ENCODE assay signal across 9 mouse cellular contexts in genomic region chr10:126987183-126988118, GRCm38 (mm10). TPM values are rescaled to one million over a fixed set of nuclear protein-coding genes. Genes with fewer than 3 reads are reported as not detected.
A peak's percentile ranks its signal among the peaks of the same experiment; 100 is the strongest.
DNase-seq lines count a peak whose midpoint lies in the region; ATAC-seq and TF ChIP-seq lines count a peak whose summit lies in the region.
"Had no signal": no experiment of that assay in that cellular context is flagged by ENCODE, and none has a peak within 500 bp of the region (broad histone marks: within the 10 kb centered on the region; RNA-seq: fewer than 3 reads in every experiment).

No protein-coding gene starts in this region.

- H3K4me2 ChIP-seq in forebrain, postnatal 0 days (ENCODE audit: low read depth), result no peak overlapping the region
- H3K4me2 ChIP-seq in lung, embryonic 16.5 days (ENCODE audit: low read depth, low read length), result peak overlapping the region; percentile 45
- 0 out of 2 replicates have a peak overlapping the region, but pooled peaks have one; percentile 7 for H3K4me2 ChIP-seq in hindbrain, embryonic 14.5 days (replicated peaks)
- H3K4me2 ChIP-seq in neural tube, embryonic 15.5 days, result peak overlapping the region; percentile 1; the same call in 1 of the 2 replicates

- TF ChIP-seq CTCF in forebrain, postnatal 0 days (IDR thresholded peaks at IDR 0.05; ENCODE audit: low read depth), result no peak

- intact Hi-C loops in left cerebral cortex, postnatal 36 days (cut with DNase I), result no loop called here

- H3K27me3 ChIP-seq in forebrain, embryonic 10.5 days (ENCODE audit: poor library complexity, severe bottlenecking), result no peaks in the 10 kb centered on the region
- no peaks in the 10 kb centered on the region for H3K27me3 ChIP-seq in forebrain, postnatal 0 days (ENCODE audit: insufficient read depth, low read length)
- H3K27me3 ChIP-seq in lung, embryonic 16.5 days (ENCODE audit: control insufficient read depth, insufficient read depth, low read depth, low read length), result no peaks in the 10 kb centered on the region
- H3K27me3 ChIP-seq in hindbrain, embryonic 14.5 days (ENCODE audit: control insufficient read depth, insufficient read depth, low read length), result no peaks in the 10 kb centered on the region
- H3K27me3 ChIP-seq in neural tube, embryonic 15.5 days (replicated peaks), result no peaks in the 10 kb centered on the region
- H3K27me3 ChIP-seq: CH12.LX had no signal

- H3K9ac ChIP-seq in forebrain, postnatal 0 days, result no peak overlapping the region
- H3K9ac ChIP-seq in lung, embryonic 16.5 days (ENCODE audit: low read length), result peak overlapping the region; percentile 17
- H3K9ac ChIP-seq in hindbrain, embryonic 14.5 days, result no peak overlapping the region; the same call in 1 of the 2 replicates
- H3K9ac ChIP-seq in neural tube, embryonic 15.5 days (replicated peaks), result no peak overlapping the region

- no peak overlapping the region for H3K4me3 ChIP-seq in forebrain, embryonic 10.5 days
- no peak overlapping the region for H3K4me3 ChIP-seq in forebrain, postnatal 0 days (ENCODE audit: low read depth, low read length)
- H3K4me3 ChIP-seq in lung, embryonic 16.5 days (ENCODE audit: low read length), result peak overlapping the region; percentile 12; the same call in 1 of the 2 replicates
- H3K4me3 ChIP-seq in hindbrain, embryonic 14.5 days (replicated peaks; ENCODE audit: low read length), result no peak overlapping the region
- no peak overlapping the region for H3K4me3 ChIP-seq in neural tube, embryonic 15.5 days (replicated peaks)

- 0 out of 2 replicates have a peak overlapping the region, but pooled peaks have one; percentile 62 for H3K27ac ChIP-seq in forebrain, embryonic 10.5 days
- H3K27ac ChIP-seq in forebrain, postnatal 0 days (ENCODE audit: low read depth, low read length), result no peak overlapping the region
- H3K27ac ChIP-seq in lung, embryonic 16.5 days (ENCODE audit: low read length), result peak overlapping the region; percentile 92
- H3K27ac ChIP-seq in hindbrain, embryonic 14.5 days, result peak overlapping the region; percentile 51; the same call in 1 of the 2 replicates
- H3K27ac ChIP-seq in neural tube, embryonic 15.5 days (replicated peaks), result peak overlapping the region; percentile 74

- ATAC-seq in forebrain, postnatal 0 days, result no peak
- ATAC-seq in lung, embryonic 16.5 days (ENCODE audit: low read depth), result no peak
- ATAC-seq in hindbrain, embryonic 14.5 days (ENCODE audit: low FRiP score), result no peak
- ATAC-seq in neural tube, embryonic 15.5 days (ENCODE audit: low FRiP score), result no peak

- H3K4me1 ChIP-seq in forebrain, embryonic 10.5 days, result peaks cover 81% of the 10 kb centered on the region
- H3K4me1 ChIP-seq in forebrain, postnatal 0 days (ENCODE audit: insufficient read depth), result peaks cover 30% of the 10 kb centered on the region
- H3K4me1 ChIP-seq in lung, embryonic 16.5 days (replicated peaks; ENCODE audit: control insufficient read depth, insufficient read depth, low read length), result peaks cover 76% of the 10 kb centered on the region
- peaks cover 58% of the 10 kb centered on the region for H3K4me1 ChIP-seq in hindbrain, embryonic 14.5 days (replicated peaks; ENCODE audit: control insufficient read depth, insufficient read depth, low read length)
- H3K4me1 ChIP-seq in neural tube, embryonic 15.5 days, result peaks cover 90% of the 10 kb centered on the region

- H3K36me3 ChIP-seq in forebrain, embryonic 10.5 days (replicated peaks), result peaks cover 56% of the 10 kb centered on the region
- 0 out of 2 replicates have a peak, but pooled peaks cover 8% of the 10 kb centered on the region for H3K36me3 ChIP-seq in forebrain, postnatal 0 days (ENCODE audit: insufficient read depth)
- H3K36me3 ChIP-seq in lung, embryonic 16.5 days (ENCODE audit: control insufficient read depth, insufficient read depth, low read length), result peaks cover 6% of the 10 kb centered on the region
- peaks cover 8% of the 10 kb centered on the region for H3K36me3 ChIP-seq in hindbrain, embryonic 14.5 days (replicated peaks; ENCODE audit: control insufficient read depth, insufficient read depth)
- peaks cover 3% of the 10 kb centered on the region; the same call in 1 of the 2 replicates for H3K36me3 ChIP-seq in neural tube, embryonic 15.5 days

- H3K9me3 ChIP-seq in forebrain, embryonic 10.5 days, result no peaks in the 10 kb centered on the region
- no peaks in the 10 kb centered on the region for H3K9me3 ChIP-seq in forebrain, postnatal 0 days (ENCODE audit: low read length)
- H3K9me3 ChIP-seq in lung, embryonic 16.5 days (ENCODE audit: control insufficient read depth, low read length), result no peaks in the 10 kb centered on the region
- no peaks in the 10 kb centered on the region for H3K9me3 ChIP-seq in hindbrain, embryonic 14.5 days (ENCODE audit: control insufficient read depth, low read length)
- H3K9me3 ChIP-seq in neural tube, embryonic 15.5 days (replicated peaks), result no peaks in the 10 kb centered on the region

- DNase-seq in forebrain, embryonic 10.5 days (ENCODE audit: extremely low spot score, low spot score), result no peak
- DNase-seq in forebrain, postnatal 0 days, result no peak
- DNase-seq in lung, postnatal 14 days, result no peak
- no peak for DNase-seq in hindbrain, embryonic 14.5 days (ENCODE audit: low spot score)
- no peak for DNase-seq in layer of hippocampus, adult 9-10 months (ENCODE audit: low spot score)
- no peak for DNase-seq in left cerebral cortex, postnatal 36 days (ENCODE audit: low spot score in 2 of 2)

- WGBS in forebrain, embryonic 10.5 days, result 63% methylated on average over 8 of the region's 8 CpGs
- WGBS in forebrain, postnatal 0 days, result 60% methylated on average over 8 of the region's 8 CpGs
- 47% methylated on average over 8 of the region's 8 CpGs for WGBS in lung, embryonic 16.5 days
- 58% methylated on average over 8 of the region's 8 CpGs for WGBS in hindbrain, embryonic 14.5 days
- WGBS in neural tube, embryonic 15.5 days, result 67% methylated on average over 8 of the region's 8 CpGs

RNA-seq across cellular contexts. Expression of gene Ctdsp2, which starts 8.9 kb away (rescaled TPM):
- 42.3 and 42.5 TPM in 2 replicates for polyA plus RNA-seq in forebrain, embryonic 10.5 days (2016; fragmentation: Nextera tagmentation; extraction: Ambion mirVana)
- total RNA-seq in forebrain, postnatal 0 days (2014; rRNA removed), result 45.9 and 56.0 TPM in 2 replicates
- polyA plus RNA-seq in forebrain, postnatal 0 days (2015; fragmentation: Nextera tagmentation; extraction: Ambion mirVana), result 12.8 and 14.4 TPM in 2 replicates
- 66.2 and 72.0 TPM in 2 replicates for polyA plus RNA-seq in lung, embryonic 16.5 days (2015; fragmentation: Nextera tagmentation; extraction: Ambion mirVana)
- polyA plus RNA-seq in hindbrain, embryonic 14.5 days (2014; fragmentation: Nextera tagmentation; extraction: Ambion mirVana), result 22.9 and 25.0 TPM in 2 replicates
- polyA plus RNA-seq in neural tube, embryonic 15.5 days (2015; fragmentation: Nextera tagmentation; extraction: Ambion mirVana), result 15.7 and 25.4 TPM in 2 replicates
- total RNA-seq in left cerebral cortex, postnatal 36 days (2021), result 10 to 100 TPM; 72.0 to 74.1 TPM

RNA-seq across cellular contexts. Expression of gene Avil, which starts 13.1 kb away (rescaled TPM):
- 0.06 and 0.10 TPM in 2 replicates for polyA plus RNA-seq in forebrain, embryonic 10.5 days (2016; fragmentation: Nextera tagmentation; extraction: Ambion mirVana)
- 0.08 and 0.67 TPM in 2 replicates for total RNA-seq in forebrain, postnatal 0 days (2014; rRNA removed)
- polyA plus RNA-seq in forebrain, postnatal 0 days (2015; fragmentation: Nextera tagmentation; extraction: Ambion mirVana), result 0.18 and 0.24 TPM in 2 replicates
- 0.20 and 0.33 TPM in 2 replicates for polyA plus RNA-seq in lung, embryonic 16.5 days (2015; fragmentation: Nextera tagmentation; extraction: Ambion mirVana)
- 0.60 and 2.5 TPM in 2 replicates for polyA plus RNA-seq in hindbrain, embryonic 14.5 days (2014; fragmentation: Nextera tagmentation; extraction: Ambion mirVana)
- 19.2 and 22.4 TPM in 2 replicates for polyA plus RNA-seq in neural tube, embryonic 15.5 days (2015; fragmentation: Nextera tagmentation; extraction: Ambion mirVana)
- under 1 TPM; 0.16 to 0.20 TPM for total RNA-seq in left cerebral cortex, postnatal 36 days (2021)

RNA-seq across cellular contexts. Expression of gene Tsfm, which starts 43.2 kb away (rescaled TPM):
- polyA plus RNA-seq in forebrain, embryonic 10.5 days (2016; fragmentation: Nextera tagmentation; extraction: Ambion mirVana), result 110 and 117 TPM in 2 replicates
- 39.2 and 55.6 TPM in 2 replicates for total RNA-seq in forebrain, postnatal 0 days (2014; rRNA removed)
- polyA plus RNA-seq in forebrain, postnatal 0 days (2015; fragmentation: Nextera tagmentation; extraction: Ambion mirVana), result 45.8 and 52.1 TPM in 2 replicates
- 69.3 and 71.6 TPM in 2 replicates for polyA plus RNA-seq in lung, embryonic 16.5 days (2015; fragmentation: Nextera tagmentation; extraction: Ambion mirVana)
- polyA plus RNA-seq in hindbrain, embryonic 14.5 days (2014; fragmentation: Nextera tagmentation; extraction: Ambion mirVana), result 59.1 and 65.0 TPM in 2 replicates
- polyA plus RNA-seq in neural tube, embryonic 15.5 days (2015; fragmentation: Nextera tagmentation; extraction: Ambion mirVana), result 66.6 and 71.0 TPM in 2 replicates
- total RNA-seq in left cerebral cortex, postnatal 36 days (2021), result 10 to 100 TPM; 21.7 to 28.8 TPM

RNA-seq across cellular contexts. Expression of gene Mettl1, which starts 53.8 kb away (rescaled TPM):
- 62.1 and 65.2 TPM in 2 replicates for polyA plus RNA-seq in forebrain, embryonic 10.5 days (2016; fragmentation: Nextera tagmentation; extraction: Ambion mirVana)
- total RNA-seq in forebrain, postnatal 0 days (2014; rRNA removed), result 9.2 and 10.9 TPM in 2 replicates
- polyA plus RNA-seq in forebrain, postnatal 0 days (2015; fragmentation: Nextera tagmentation; extraction: Ambion mirVana), result 16.1 and 21.0 TPM in 2 replicates
- polyA plus RNA-seq in lung, embryonic 16.5 days (2015; fragmentation: Nextera tagmentation; extraction: Ambion mirVana), result 37.5 and 39.9 TPM in 2 replicates
- 19.5 and 22.1 TPM in 2 replicates for polyA plus RNA-seq in hindbrain, embryonic 14.5 days (2014; fragmentation: Nextera tagmentation; extraction: Ambion mirVana)
- polyA plus RNA-seq in neural tube, embryonic 15.5 days (2015; fragmentation: Nextera tagmentation; extraction: Ambion mirVana), result 24.3 and 29.6 TPM in 2 replicates
- 10 to 100 TPM in 1 of 2 experiments, 1 to 10 TPM in 1; 9.2 to 10.6 TPM for total RNA-seq in left cerebral cortex, postnatal 36 days (2021)

RNA-seq across cellular contexts. Expression of gene Eef1akmt3, which starts 53.9 kb away (rescaled TPM):
- 0.18 and 0.21 TPM in 2 replicates for polyA plus RNA-seq in forebrain, embryonic 10.5 days (2016; fragmentation: Nextera tagmentation; extraction: Ambion mirVana)
- 0.14 TPM in 1 of 2 replicates, not detected in the other for total RNA-seq in forebrain, postnatal 0 days (2014; rRNA removed)
- 0.08 and 0.15 TPM in 2 replicates for polyA plus RNA-seq in forebrain, postnatal 0 days (2015; fragmentation: Nextera tagmentation; extraction: Ambion mirVana)
- polyA plus RNA-seq in lung, embryonic 16.5 days (2015; fragmentation: Nextera tagmentation; extraction: Ambion mirVana), result 0.29 and 0.36 TPM in 2 replicates
- 0.13 and 0.25 TPM in 2 replicates for polyA plus RNA-seq in hindbrain, embryonic 14.5 days (2014; fragmentation: Nextera tagmentation; extraction: Ambion mirVana)
- 0.27 and 0.51 TPM in 2 replicates for polyA plus RNA-seq in neural tube, embryonic 15.5 days (2015; fragmentation: Nextera tagmentation; extraction: Ambion mirVana)
- not detected for total RNA-seq in left cerebral cortex, postnatal 36 days (2021)
